ENCODE assay signal across 8 mouse cellular contexts in the genomic region with DNA sequence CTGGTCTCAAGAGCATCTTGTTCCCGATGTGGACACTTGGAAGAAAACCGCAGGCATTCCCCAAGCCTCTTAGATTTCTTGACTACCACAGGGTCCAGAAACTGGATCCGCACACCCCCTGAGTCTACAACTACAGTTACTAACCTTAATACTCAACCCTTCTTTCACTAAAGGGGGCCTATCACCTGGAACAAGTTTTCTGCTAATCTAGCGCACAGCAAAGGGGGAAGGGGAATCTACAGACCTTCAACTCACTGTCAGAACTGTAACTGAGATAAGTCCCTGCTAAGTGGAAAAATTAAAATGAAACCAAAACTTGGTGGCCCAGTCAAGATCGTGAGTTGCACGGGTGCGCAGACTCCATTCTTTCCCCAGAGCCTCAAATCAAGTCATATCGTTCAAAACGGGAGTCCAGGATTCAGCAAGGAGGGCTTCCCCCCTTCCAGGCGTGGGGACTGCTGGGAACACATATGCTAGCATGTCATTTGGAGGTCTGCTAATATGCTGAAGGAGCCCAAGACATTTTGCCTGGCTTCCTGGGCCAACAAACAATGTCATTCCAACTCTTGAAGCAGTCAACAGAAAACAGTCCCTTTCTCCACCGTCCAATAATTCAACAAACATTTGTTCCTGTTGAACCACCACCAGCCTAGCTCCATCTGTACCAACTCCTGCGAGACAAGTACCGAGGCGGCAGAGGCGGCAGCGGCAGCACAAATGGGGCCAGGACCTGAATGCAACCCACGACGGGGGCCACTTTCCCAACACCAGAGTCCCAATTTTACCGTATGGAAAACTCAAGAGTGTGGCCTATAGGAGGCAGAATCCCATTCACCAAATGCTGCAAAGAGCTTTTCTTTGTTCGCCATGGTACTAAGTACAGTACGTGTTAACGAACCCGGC. TPM values are rescaled to one million over a fixed set of nuclear protein-coding genes. Genes with fewer than 3 reads are reported as not detected.
DNase-seq lines count a peak whose midpoint lies in the region; ATAC-seq and TF ChIP-seq lines count a peak whose summit lies in the region.

No protein-coding gene starts in this region.

- DNase-seq in gastrocnemius, adult 2 months = peak; percentile 56
- no peak for DNase-seq in gastrocnemius, postnatal 14 days
- DNase-seq in embryo, embryonic 10.5 days (ENCODE audit: low spot score) = peak; percentile 63
- peak; percentile 55 to 57 for DNase-seq in heart, postnatal 10 days
- no peak for DNase-seq in frontal cortex, postnatal 10 days (ENCODE audit: low spot score in 2 of 2)

- TF ChIP-seq EP300 in ES-Bruce4 (IDR thresholded peaks at IDR 0.05; ENCODE audit: insufficient read depth, low read depth, low read length) = no peak

- H3K36me3 ChIP-seq in ES-Bruce4 (ENCODE audit: control insufficient read depth, insufficient read depth, low read length, poor library complexity, severe bottlenecking) = no peaks in the 10 kb centered on the region
- no peaks in the 10 kb centered on the region for H3K36me3 ChIP-seq in liver, embryonic 12.5 days
- no peaks in the 10 kb centered on the region for H3K36me3 ChIP-seq in neural tube, embryonic 12.5 days

- H3K9me3 ChIP-seq in ES-Bruce4 (replicated peaks; ENCODE audit: control insufficient read depth, insufficient read depth, low read length, poor library complexity, severe bottlenecking) = no peaks in the 10 kb centered on the region
- no peaks in the 10 kb centered on the region for H3K9me3 ChIP-seq in liver, embryonic 12.5 days (replicated peaks)
- no peaks in the 10 kb centered on the region for H3K9me3 ChIP-seq in neural tube, embryonic 12.5 days

- intact Hi-C loops in gastrocnemius, adult 2 months (cut with DNase I) = loop anchor here (1.0 to 10.0 kb wide), 6 partner anchors 35 to 237 kb away; a partner anchor contains a TSS
- intact Hi-C loops in gastrocnemius, postnatal 14 days (cut with DNase I; ENCODE audit: low total_unique reads) = loop anchor here (5.0 to 10.0 kb wide), 2 partner anchors 75 to 193 kb away; no protein-coding TSS in a partner anchor
- intact Hi-C loops in heart, postnatal 10 days (cut with DNase I) = loop anchor here (1.0 to 10.0 kb wide), 5 partner anchors 27 to 237 kb away; a partner anchor contains a TSS

- peak overlapping the region; percentile 98 for H3K4me2 ChIP-seq in liver, embryonic 12.5 days
- H3K4me2 ChIP-seq in neural tube, embryonic 12.5 days (replicated peaks) = peak overlapping the region; percentile 86

- TF ChIP-seq CTCF in gastrocnemius, adult 2 months (IDR thresholded peaks at IDR 0.05) = no peak
- no peak for TF ChIP-seq CTCF in ES-Bruce4 (IDR thresholded peaks at IDR 0.05; ENCODE audit: low read depth, low read length)

- H3K27me3 ChIP-seq in ES-Bruce4 (ENCODE audit: control insufficient read depth, insufficient read depth, low read length, poor library complexity, severe bottlenecking) = no peaks in the 10 kb centered on the region; the same call in 1 of the 2 replicates
- peaks cover 10% of the 10 kb centered on the region for H3K27me3 ChIP-seq in liver, embryonic 12.5 days (replicated peaks)
- no peaks in the 10 kb centered on the region for H3K27me3 ChIP-seq in neural tube, embryonic 12.5 days (replicated peaks)

- peaks cover 9% of the 10 kb centered on the region for H3K4me1 ChIP-seq in ES-Bruce4 (ENCODE audit: control insufficient read depth, insufficient read depth, low read length)
- H3K4me1 ChIP-seq in liver, embryonic 12.5 days = peaks cover 71% of the 10 kb centered on the region
- peaks cover 61% of the 10 kb centered on the region for H3K4me1 ChIP-seq in neural tube, embryonic 12.5 days

- no peak for TF ChIP-seq POLR2A in ES-Bruce4 (IDR thresholded peaks at IDR 0.05; ENCODE audit: insufficient read depth, low read length)

- 4% methylated on average over 23 of the region's 23 CpGs for WGBS in liver, embryonic 12.5 days (ENCODE audit: insufficient replicate concordance)
- WGBS in neural tube, embryonic 12.5 days = 11% methylated on average over 23 of the region's 23 CpGs

- ATAC-seq in liver, embryonic 12.5 days = peak; percentile 22
- no peak for ATAC-seq in neural tube, embryonic 12.5 days (ENCODE audit: low FRiP score, low read depth)

- H3K9ac ChIP-seq in ES-Bruce4 (ENCODE audit: low read depth, poor library complexity, severe bottlenecking) = peak overlapping the region; percentile 52
- H3K9ac ChIP-seq in liver, embryonic 12.5 days = peak overlapping the region; percentile 79
- H3K9ac ChIP-seq in neural tube, embryonic 12.5 days = peak overlapping the region; percentile 86

- peak overlapping the region; percentile 85 for H3K4me3 ChIP-seq in gastrocnemius, adult 2 months
- peak overlapping the region; percentile 89 for H3K4me3 ChIP-seq in ES-Bruce4 (ENCODE audit: low read depth, low read length)
- H3K4me3 ChIP-seq in liver, embryonic 12.5 days = peak overlapping the region; percentile 70
- peak overlapping the region; percentile 67 for H3K4me3 ChIP-seq in neural tube, embryonic 12.5 days

- H3K27ac ChIP-seq in gastrocnemius, adult 2 months = peak overlapping the region; percentile 98
- H3K27ac ChIP-seq in ES-Bruce4 (ENCODE audit: insufficient read depth, low read length) = no peak overlapping the region
- peak overlapping the region; percentile 83 for H3K27ac ChIP-seq in liver, embryonic 12.5 days
- no peak overlapping the region for H3K27ac ChIP-seq in neural tube, embryonic 12.5 days

RNA-seq across cellular contexts. Expression of a gene that starts 1.7 kb away (rescaled TPM):
- 10 to 100 TPM; 15.3 to 27.4 TPM for total RNA-seq in gastrocnemius, adult 2 months (2021)
- 10 to 100 TPM; 19.5 to 24.1 TPM for total RNA-seq in gastrocnemius, postnatal 14 days (2021)
- 10.0 and 10.4 TPM in 2 replicates for polyA plus RNA-seq in ES-Bruce4 (2011; ENCODE audit: insufficient read depth, insufficient read length, low read depth, missing spikeins)
- total RNA-seq in heart, postnatal 10 days (2021) = 10 to 100 TPM; 35.5 to 46.0 TPM
- 27.2 and 28.8 TPM in 2 replicates for polyA plus RNA-seq in liver, embryonic 12.5 days (2016; fragmentation: Nextera tagmentation; extraction: Ambion mirVana)
- 25.0 and 25.3 TPM in 2 replicates for polyA plus RNA-seq in neural tube, embryonic 12.5 days (2016; fragmentation: Nextera tagmentation; extraction: Ambion mirVana)

RNA-seq across cellular contexts. Expression of a gene that starts 40.5 kb away (rescaled TPM):
- 1 to 10 TPM; 5.9 to 6.2 TPM for total RNA-seq in gastrocnemius, adult 2 months (2021)
- total RNA-seq in gastrocnemius, postnatal 14 days (2021) = 1 to 10 TPM; 7.5 to 7.8 TPM
- polyA plus RNA-seq in ES-Bruce4 (2011; ENCODE audit: insufficient read depth, insufficient read length, low read depth, missing spikeins) = 39.4 and 43.0 TPM in 2 replicates
- total RNA-seq in heart, postnatal 10 days (2021) = 10 to 100 TPM; 13.9 to 14.6 TPM
- 29.6 and 31.4 TPM in 2 replicates for polyA plus RNA-seq in liver, embryonic 12.5 days (2016; fragmentation: Nextera tagmentation; extraction: Ambion mirVana)
- polyA plus RNA-seq in neural tube, embryonic 12.5 days (2016; fragmentation: Nextera tagmentation; extraction: Ambion mirVana) = 79.1 and 79.6 TPM in 2 replicates

RNA-seq across cellular contexts. Expression of a gene that starts 47.1 kb away (rescaled TPM):
- 10 to 100 TPM; 24.0 to 24.1 TPM for total RNA-seq in gastrocnemius, adult 2 months (2021)
- total RNA-seq in gastrocnemius, postnatal 14 days (2021) = 10 to 100 TPM; 18.3 to 20.2 TPM
- 43.4 and 44.7 TPM in 2 replicates for polyA plus RNA-seq in ES-Bruce4 (2011; ENCODE audit: insufficient read depth, insufficient read length, low read depth, missing spikeins)
- 10 to 100 TPM; 23.9 to 27.9 TPM for total RNA-seq in heart, postnatal 10 days (2021)
- polyA plus RNA-seq in liver, embryonic 12.5 days (2016; fragmentation: Nextera tagmentation; extraction: Ambion mirVana) = 17.7 and 18.1 TPM in 2 replicates
- polyA plus RNA-seq in neural tube, embryonic 12.5 days (2016; fragmentation: Nextera tagmentation; extraction: Ambion mirVana) = 36.5 and 41.1 TPM in 2 replicates

Comparison
In these comparisons a context has a peak if more than half of its experiments do, and no peak if none do; other contexts are left out.
1. DNase-seq: peak in gastrocnemius, adult 2 months (single experiment), embryo, embryonic 10.5 days (single experiment) and heart, postnatal 10 days (2 of 2); none in gastrocnemius, postnatal 14 days (single experiment) and frontal cortex, postnatal 10 days (0 of 2).
2. H3K27ac ChIP-seq: peak in gastrocnemius, adult 2 months (single experiment) and liver, embryonic 12.5 days (single experiment); none in ES-Bruce4 (single experiment) and neural tube, embryonic 12.5 days (single experiment).
3. Peak in every context shown above with its lines, with median percentiles within 50 percentile points of each other: H3K4me3 ChIP-seq and H3K9ac ChIP-seq.